Mouse (Mus musculus) layer of hippocampus, adult 8-10 months (tissue): ENCODE results near the gene Papolb. TPM values are rescaled to one million over a fixed set of nuclear protein-coding genes. Genes with fewer than 3 reads are reported as not detected.

Experiments
- DNase-seq, 2 experiments: peaks; one replicate each; pipeline ENCODE4 v3.0.0; 2022; ENCODE audit warnings: low spot score in 2 of 2
- total RNA-seq, 4 experiments: library from RNA; stranded (reverse); gene quantifications; 2 replicates each; pipeline ENCODE4 v1.2.4; 2022

The Papolb gene
- total RNA-seq = under 1 TPM; 0.55 to 0.87 (median 0.66) TPM

DNA sequence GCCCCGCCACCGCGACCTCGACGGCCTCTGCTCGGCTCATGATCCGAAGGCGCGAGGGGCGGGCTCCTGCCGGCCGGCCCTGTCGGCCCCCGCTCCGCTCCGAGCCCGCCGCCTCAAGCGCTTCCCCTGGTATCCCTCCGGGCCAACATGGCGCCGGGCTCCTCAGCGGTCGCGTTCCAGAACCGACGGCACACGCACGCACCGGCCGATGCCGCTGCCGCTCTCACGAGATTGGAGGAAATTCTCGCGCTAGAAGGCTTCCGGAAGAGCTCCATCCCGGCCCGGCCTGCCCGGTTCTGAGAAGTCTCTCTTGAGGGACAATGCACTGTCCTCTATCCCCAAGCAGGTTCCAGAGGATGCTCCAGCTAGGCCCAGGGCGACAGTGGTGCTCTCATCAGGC, at the start of gene Papolb:
TSS of gene Papolb (minus strand) at position 162 of the 400 bp plus-strand sequence.
- no peak for DNase-seq

DNA sequence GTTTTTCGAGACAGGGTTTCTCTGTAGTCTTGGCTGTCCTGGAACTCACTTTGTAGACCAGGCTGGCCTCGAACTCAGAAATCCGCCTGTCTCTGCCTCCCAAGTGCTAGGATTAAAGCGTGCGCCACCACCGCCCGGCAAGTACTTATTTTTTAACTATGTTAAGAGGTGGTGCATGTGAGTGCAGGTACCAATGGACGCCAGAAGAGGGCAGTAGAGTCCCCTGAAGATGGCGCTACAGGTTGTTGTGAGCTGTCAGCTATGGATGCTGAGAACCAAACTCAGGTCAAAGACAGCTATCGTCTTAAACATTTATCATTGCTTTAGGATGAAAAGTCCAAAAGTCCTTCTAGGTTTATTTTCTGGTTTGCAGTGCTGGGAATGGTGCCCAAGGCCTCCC, 48.3 kb upstream of the Papolb start:
- DNase-seq = no peak

DNA sequence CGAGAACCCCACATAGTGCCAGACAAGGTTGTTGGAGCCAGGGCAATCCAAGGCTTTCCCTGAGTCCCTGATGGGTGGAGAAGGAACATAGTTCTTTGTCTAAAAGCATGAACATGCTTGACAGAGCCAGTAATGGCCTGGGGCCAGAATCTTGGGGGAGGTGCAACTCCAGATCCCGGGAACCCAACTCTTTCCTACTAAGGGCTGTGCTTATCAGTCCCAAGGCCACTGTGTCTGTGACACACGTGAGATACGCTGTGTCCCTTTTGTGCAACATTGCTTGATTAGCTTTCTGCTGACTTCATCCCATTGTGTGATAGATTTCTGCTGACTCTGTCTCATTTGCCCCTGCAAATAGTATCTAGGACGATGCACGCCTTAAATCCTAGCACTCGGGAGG, 47.0 kb upstream of the Papolb start:
- no peak for DNase-seq

DNA sequence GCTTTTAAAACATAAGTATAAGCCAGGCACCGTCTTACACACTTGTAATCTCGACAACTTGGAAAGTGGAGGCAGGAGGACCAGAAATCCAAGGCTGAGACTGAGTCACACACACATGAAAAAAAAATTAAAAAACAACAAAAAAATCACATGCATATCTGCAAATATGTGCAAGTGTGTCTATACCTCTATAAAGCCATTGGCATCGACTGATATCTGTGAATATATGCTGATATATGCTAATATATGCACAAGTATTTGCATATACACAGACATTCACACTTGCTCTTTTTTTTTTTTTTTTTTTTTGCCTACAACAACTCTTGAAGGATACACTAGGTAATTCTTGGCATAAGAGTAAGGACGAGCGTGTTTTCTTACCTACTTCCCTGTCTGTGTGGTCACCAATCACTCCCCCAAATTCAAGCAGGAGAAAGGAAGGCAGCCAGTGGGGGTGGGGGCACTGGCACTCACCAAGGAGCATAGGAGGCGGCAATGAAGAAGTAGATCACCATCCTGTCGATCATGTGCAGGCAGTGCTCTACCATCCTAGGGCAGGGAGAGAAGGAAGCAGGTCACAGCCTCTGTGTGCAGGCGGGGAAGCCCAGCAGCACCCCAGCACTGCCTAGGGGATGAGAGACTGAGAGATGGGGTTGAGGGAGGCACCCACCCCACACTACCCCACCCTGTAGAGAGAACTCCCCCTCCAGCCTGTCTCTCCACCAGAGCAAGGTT, 44.6 kb upstream of the Papolb start:
- DNase-seq = no peak

DNA sequence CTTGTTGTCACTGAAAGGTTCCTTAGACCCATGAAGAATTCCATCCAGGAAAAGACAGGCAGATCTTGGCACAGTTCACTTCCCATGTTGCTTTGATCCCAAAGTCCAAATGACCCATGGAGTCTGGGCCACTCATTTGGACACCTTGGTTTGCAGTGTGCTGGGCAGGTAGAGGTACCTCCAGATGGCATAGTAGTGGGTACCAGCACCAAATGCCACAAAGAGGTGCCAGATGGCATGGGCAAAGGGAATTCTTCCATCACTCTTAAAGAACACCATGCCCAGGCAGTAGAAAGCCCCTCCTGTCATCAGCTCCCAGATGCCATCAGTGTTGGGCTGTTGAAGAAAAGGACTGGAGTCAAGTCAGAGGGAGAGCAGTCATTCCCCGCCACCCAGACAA, 34.7 kb upstream of the Papolb start:
- DNase-seq = no peak

DNA sequence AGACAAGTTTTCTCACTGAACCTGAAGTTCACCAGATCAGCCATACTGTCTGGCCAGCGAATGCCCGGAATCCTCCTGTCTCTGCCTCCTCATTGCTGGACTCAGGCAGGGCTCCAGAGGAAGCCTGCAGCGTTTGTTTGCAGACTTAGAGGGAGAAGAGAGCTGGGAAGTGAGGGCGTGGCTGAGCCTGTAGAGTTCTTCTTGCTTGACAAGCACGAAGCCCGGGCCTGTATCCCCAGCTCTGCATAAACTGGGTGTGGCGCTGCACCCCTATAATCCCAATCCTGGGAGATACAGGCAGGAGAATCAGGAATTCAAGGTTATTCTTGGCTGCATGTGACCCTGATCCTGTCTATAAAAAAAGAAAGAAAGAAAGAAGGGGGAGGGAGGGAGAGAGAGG, 30.4 kb upstream of the Papolb start:
- DNase-seq = no peak

DNA sequence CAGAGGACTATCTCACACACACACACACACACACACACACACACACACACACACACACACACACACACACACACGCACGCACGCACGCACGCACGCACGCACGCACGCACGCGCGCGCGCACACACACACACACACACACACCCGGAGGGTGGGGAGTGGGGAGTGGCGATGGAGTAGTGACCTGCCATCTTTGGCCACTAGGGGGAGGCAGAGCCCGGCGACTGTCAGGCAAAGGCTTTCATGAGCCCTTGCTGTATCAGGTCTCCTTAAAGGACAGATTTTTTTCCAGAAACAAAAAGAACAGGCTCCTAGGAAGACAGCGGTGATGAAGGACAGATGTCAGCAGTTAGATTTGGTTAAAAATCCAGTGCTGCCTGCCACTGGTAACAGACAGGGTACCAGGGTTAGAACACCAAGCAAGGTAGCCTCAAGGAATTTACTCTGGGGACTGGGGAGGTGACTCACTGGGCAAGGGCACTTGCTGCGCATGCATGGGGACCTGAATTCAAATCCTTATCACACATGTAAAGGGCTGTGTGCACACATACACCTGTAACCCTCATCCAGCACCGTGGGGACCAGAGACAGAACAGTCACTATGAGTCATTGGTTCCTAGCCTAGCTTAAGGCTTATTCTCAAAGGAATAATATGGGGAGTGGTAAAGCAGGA, 27.7 kb upstream of the Papolb start:
- peak; percentile 80 to 91 for DNase-seq

DNA sequence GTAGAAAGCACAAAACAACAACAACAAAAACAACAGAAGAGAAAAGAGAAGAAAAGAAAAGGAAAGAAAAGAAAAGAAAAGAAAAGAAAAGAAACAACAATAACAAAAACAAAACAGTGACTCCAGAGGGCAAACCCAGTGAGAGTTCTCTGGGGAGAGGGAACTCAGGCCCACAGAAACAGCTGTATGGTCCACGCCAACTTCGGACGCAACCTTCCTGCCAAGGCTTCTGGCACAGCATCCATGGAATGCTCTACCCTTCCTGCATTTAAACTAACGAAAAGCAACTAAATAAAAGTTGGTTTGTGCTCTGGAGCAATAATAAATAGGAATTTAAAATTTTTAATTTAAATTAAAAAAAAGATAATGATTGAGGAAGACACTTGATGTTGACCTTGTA, 26.8 kb upstream of the Papolb start:
- no peak for DNase-seq

DNA sequence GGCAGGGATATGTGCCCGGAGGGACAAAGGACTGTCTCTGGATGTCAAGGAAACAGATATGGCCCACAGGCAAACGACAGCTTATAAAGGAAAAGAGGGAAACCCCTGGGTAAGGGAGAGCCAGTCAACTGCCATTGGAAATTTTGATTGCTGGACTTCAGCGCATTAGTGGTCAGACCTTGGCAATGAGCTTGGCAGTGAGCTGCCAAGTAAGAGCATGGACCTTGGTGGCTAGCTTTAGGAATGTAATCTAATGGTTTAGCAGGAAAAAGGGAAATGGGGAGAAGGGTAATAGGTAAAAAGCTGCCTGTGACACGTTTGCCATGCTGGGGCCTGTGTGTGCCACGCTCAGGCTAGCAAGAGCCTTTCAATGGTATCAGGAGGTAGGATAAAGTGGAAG, 26.0 kb upstream of the Papolb start:
- no peak for DNase-seq

DNA sequence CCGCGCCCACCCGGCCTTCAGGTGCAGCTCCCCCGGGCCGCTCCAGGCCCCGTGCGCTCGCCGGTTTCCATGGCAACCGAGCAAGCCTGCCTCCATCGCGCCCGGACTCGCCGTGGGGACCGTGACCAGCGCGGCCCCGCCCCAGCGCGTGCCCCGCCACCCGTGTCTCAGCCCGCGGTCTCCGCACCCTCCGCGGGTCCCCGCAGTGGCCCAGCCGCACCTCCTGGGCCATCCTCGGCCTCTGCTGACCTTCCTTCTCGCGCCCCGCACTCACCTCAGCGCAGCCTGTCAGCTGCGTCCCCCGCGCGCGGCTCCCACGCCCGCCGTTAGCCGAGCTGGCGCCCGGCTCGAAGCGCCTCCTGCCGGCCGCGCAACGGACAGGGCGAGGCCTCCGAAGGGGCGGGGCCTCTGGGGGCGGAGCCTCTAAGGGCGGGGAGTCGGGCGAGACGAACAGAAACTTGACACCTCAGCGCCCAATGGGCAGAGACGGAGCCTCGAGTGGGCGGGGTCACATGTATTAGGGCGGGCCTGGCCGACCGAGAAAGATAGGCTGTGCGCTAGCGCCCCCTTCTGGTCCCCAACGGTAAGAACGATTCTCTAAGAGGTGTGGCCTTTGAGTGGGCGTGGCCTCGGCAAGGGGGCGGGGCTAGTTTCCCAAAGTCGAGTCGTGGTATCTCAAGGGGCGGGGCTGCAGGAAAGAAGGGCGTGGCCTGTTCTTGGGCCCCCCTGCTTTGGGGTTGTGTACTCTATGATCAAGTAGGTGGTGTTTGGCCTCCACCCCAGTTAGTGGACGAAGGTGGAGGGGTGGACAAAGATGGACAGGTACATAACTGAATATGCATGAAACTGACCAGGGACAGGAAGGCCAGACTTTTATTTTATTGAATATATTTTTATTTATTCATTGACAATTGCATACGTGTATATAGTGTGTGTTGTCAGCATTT, 21.1 kb upstream of the Papolb start, which contains the start of gene Radil:
TSS of gene Radil (minus strand) at position 393 of the 947 bp plus-strand sequence.
- peak; percentile 98 to 99 for DNase-seq

DNA sequence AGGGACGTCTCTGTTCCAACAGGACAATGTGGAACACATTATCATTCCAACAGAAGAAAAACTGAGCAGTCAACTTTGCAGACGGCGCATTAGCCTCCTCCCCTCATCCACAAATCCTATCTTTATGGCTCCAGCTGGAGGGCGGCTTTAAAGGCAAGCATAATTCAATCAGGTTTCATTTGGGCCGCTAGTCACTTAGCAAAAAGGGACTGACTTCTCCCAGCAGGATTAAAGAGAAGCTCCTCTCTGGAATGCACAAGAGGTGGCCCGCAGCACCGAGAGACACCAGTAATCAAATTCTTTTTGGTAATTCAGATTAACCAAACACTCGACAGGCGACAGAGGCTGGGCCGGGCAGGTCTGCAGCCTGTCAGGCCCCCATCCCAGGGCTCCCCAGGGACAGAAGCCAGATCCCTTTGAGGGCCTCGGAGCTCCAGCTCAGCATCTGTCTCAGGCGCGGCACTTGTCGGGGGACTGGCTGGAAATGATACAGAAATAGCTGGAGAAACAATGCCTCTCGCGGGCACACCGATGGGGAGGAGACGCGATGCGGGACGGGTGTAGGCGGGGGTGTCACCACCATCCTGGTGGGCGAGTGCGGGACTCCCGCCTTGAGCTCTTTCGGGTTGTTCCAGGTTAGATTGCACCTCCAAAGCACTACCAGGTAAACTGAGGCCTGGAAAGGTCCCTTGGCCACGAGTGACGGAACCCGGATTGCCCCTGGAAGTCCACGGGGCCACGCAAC, 20.3 kb upstream of the Papolb start:
- peak; percentile 35 to 42 for DNase-seq

DNA sequence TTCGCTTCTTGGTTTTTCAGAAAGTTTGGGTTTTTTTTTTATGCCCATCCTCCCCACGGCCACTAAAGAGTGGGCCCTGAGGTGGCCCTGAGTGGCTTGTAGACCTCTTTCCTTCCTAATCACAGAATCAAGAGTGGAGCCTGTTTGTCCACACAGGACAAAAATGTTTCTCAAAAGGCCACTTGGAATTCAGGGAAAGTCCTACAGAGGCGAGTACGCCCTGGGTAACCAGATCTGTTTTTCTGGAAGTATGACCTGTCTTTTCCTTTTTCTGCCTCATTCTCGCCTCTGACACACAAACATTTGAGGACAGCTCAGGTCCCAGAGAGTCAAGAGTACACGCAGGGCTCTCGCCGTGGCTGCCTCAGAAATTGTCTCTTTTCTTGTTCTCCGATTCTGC, 19.6 kb upstream of the Papolb start:
- no peak for DNase-seq

DNA sequence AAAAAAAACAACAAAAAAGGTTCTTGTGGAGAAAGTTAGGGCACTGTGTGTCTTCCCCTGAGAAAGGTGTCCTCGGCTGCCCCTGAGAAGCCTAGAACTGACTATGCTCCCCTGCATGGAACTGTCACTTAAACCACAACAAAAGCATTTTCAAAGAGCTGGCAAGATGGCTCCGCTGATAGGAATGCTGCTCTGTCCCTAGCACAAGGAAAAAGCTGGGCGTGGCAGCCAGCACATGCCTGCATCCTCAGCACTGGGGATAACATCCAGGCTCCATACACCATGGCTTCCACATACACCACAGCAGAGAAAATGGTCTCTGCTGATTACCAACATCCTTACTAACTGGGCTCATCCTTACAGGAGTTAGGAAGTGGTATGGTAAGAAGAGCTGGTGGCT, 17.2 kb upstream of the Papolb start:
- no peak for DNase-seq

DNA sequence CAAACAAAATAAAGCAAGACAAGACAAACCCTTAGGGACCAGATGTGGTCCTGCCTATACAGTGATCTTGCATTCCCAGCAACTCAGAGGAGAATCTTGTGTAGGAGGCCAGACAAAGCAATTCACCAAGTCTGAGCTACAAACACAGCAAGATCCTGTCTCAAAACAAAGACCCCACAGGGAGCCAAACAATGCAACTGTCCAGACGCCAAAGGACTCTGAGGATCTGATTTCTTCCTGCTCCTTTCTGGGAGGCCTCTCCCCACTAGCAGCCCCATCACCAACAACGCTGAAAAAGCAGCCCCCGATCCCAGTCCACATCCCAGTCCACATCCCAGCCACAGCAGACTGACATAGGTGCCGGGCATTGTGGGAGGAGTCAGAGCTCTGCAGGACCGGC, 16.5 kb upstream of the Papolb start:
- DNase-seq = no peak

DNA sequence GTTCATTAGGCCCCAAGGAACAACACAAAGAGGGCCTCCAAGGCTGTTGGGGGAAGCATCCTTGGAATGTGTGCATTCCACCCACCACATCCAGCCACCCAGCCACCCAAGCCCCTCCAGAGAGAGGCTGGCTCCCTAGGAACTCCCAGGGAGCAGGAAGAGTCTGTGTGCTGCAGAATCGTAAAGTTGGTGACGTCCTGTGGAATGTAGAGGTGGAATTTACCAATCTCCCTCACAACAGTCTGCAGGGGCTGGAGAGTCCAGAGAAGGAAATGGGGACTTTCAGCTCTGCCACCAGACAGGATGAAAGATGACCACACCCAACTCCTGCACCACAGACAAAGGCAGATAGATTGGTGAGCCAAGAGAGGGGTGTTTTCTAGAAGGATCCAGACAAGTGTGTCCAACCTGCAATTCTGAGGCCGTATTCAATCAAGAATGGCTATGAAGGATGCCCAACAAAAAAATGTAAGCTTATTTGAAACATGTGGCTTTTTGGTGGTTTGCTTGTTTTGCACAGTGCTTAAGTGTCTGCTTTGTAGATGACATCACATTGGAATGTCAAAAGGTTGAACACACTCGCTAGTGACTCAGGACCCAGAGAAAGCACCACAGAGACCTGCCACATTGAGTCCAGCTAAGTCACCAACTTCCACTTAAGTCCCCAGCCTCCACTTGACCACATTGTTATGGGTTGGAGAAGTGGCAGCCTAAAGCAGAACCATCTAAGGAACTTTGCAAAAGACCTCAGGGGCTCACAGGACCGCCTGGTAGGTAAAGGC, 15.3 kb upstream of the Papolb start:
- no peak for DNase-seq

DNA sequence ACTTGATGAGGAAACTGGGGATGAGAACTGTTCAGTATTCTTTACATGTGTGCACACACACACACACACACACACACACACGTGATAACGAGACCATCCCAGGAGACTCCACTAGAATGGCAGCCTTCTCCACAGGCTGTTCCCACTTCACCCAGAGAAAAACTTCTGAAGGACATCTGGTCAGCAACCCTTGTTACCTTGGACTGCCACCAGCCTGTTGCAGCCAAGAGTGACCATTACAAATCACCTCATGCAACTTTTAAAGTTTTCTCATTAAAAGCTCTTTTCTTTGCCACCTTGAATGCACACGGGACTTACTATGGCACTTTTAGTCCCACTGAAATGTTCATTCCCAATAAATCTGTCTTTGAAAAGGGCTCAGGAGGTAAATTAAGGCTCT, 7.4 kb upstream of the Papolb start:
- no peak for DNase-seq

DNA sequence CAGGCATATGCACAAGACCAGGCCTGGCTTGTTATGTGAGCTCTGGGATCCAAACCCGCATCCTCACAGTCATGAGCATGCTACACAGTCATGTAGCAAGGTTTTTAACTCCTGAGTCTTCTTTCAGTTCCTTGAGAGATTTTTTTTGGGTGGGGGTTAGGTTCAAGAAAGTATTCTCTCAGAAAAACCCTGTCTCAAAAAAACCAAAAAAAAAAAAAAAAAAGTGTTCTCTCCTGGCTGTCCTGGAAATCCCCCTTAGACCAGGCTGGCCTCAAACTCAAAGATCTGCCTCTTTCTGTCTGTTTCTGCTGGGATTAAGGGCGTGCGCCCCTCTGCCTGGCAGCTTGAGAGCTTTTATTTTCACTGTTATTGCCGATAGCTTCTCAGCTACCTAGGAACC, 5.5 kb upstream of the Papolb start:
- DNase-seq = no peak

DNA sequence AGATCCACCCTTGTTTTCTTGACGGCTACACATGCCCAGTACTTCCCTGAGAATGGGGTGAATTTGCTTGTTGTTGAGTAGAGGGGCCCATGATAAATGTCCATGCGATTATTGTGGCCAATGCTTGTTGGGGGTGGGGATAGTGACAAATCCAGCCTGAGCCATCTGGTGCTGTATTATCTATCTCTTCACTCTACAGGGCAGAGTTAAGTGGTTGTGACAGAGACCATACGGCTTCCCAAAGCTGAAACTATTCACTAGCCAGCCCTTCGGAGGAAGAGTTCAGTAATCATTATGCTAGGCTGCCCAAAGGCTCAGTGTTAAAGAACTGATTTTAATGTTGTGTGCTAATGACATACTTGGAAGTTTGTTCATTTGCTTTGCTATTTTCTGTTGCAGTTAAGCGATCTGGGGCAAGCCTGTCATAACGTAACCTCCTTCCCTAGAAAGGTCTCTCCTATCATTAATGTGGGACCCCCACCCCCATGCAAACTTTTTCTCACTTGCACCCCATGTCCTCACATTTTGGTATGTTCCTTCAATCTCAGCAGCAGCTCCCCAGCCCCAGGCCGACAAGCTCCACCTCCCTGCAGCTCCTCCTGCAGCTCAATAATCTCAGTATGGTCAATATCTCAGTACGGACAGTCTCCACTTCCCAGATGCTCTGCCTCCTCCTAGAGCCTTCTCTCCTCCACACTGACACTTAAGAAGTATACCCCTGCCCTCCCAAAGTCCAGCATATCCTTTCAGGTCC, 5.0 kb downstream of the Papolb start:
- DNase-seq = no peak

DNA sequence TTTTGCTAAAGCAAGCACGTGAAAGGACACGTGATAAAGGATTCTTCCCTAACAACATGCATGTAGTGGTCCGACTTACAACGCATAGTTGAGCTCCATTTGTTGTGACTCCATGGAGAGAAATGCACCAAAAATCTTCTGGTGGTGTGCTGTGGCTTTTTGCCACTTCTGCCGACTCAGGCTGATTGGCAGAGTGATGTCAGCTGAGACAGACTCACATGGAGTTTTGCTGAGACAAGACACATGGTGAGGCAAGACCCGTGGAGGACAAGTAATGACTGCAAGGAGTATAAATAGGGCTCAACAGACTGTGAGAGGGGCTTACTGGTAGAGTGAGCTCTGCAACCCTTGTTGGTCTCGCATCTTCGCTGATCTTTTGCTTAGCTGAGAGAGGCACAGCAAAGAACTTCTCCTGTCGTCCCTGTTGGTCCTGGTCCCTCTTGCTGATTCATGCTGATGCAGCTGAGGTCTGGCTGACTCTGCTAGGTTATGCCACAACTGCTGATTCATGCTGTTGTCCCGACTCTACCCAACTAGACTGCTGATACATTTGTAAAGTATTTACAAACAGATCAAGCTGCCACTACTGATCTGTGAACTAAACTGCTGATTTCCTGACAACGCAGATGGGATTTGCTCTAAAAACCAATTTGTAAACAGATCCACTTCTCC, 8.5 kb downstream of the Papolb start:
- DNase-seq = no peak
